Mouse (Mus musculus): ENCODE data around the gene Tmem41b.

DNA sequence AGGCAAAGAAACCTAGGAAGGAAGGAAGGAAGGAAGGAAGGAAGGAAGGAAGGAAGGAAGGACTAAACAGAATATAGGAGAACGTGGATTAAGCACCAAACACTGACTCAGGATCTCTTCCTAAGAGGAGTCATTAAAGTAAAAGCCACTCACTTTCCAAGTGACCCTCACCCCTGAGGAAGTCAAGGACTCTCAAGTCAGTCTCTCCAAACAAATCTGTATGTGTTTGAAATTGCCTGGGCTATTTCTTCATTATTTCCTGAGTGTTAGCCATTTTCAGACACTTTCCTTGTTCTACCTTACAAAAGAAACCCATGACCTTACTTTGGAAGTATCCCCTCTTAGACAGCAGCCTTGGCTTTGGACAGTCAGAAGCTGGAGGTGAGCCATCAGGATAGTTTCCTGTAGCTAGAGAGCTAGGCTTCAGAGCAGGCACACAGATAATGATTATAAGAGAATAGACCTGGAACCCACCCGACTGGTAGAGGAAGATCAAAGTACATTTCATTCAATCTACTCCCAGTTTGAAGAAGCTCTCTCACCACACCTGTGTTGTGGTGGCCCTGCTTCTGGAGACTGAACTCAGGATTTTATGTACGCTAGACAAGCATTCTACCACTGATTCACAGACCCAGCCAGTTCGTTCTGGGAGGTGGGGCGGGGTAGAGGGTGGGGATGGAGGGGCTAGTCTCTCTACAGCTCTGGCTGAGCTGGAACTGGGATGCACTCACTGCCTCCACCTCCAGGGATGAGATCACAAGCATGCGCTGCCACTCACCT, 31.9 kb downstream of the Tmem41b start:
- TF ChIP-seq CTCF (IDR thresholded peaks at IDR 0.05; ENCODE audit: insufficient read depth, low read depth, low read length), result no peak
- TF ChIP-seq POLR2A (IDR thresholded peaks at IDR 0.05; ENCODE audit: insufficient read depth, low read depth, low read length), result no peak
